Mouse (Mus musculus): ENCODE data around the gene Rbm41. TPM values are rescaled to one million over a fixed set of nuclear protein-coding genes. Genes with fewer than 3 reads are reported as not detected.

Gene Rbm41
- polyA plus RNA-seq (2016; fragmentation: Nextera tagmentation; extraction: Ambion mirVana), result 8.0 and 10.4 TPM in 2 replicates

DNA sequence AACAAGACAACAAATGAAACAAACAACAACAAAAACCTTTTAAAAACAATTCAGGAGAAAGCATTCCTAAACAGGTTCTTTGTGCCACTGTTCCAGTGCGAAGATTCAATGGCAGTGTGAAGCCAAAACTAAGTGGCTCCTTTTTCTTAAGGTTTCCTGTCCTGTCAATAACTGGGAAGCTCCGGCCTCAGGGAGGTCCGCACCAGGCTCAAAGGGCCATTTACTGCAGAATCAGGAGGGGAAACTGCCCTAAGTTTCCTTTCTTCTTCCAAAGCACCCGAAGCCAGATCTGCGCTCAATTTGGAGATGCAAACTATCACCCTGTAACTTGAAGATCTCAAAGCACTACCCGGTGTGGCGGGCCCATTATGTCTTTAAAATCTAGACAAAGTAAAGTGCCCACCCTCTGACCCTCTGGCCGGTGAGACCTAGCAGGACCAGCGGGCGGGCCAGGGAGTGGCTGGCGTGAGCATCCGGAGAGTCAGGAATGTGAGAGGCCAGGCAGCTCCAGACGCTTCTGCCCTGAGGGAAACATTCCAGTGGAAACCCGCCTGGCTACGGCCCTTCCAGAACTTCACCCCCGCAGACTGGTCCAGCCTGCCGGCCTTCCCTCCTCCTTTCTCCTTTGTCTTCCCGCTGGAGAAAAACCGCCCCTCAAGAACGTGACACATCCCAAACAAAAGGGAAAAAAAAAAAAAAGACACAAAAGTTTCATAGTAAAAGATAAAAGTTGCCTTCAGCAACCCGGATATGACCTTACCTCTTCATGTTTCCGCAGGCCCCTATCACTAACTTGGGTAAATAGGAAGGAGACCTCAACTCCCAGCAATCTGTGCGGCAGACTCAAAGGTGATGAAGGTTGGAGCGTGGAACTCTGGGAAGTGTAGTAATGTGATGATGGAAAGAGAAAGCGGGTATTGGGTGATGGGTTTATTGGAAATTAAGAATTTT, at the start of gene Rbm41:
TSS of gene Rbm41 (minus strand) at position 856 of the 951 bp plus-strand sequence.
- Histone ChIP-seq H3K4me2 (replicated peaks) (peak within 1 kb of the TSS; percentile 44), H3K4me1 (no peaks in the 10 kb centered on the region), H3K36me3 (peaks cover 4% of the 10 kb centered on the region; the same call in 1 of the 2 replicates), H3K9ac (peak within 1 kb of the TSS; percentile 57; the same call in 1 of the 2 replicates), H3K9me3 (replicated peaks) (no peaks in the 10 kb centered on the region), H3K4me3 (peak within 1 kb of the TSS; percentile 49), H3K27ac (0 out of 2 replicates have a peak within 1 kb of the TSS, but pooled peaks have one; percentile 4), H3K27me3 (no peaks in the 10 kb centered on the region)
- ATAC-seq (ENCODE audit: low FRiP score), result peak; percentile 92
- WGBS, result 17% methylated on average over 24 of the region's 25 CpGs

DNA sequence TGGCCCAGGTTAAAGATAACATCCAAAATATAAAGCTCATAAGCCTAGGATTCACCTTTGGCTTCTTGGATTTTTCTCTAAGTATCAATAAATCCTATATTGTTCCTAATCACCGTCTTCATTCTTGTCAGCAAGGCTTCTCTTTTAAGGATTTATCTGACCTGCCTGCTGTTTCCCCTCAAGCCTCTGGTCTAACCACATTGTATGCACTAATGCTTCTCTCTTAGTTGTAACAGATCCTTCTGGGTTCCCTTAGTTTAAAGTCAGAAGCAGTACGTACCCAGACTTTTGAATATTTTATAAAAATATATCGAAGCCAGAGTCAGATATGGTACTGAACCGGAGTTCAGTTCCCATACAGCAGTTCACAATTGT, 283 bp upstream of the Rbm41 start:
- no peaks in the 10 kb centered on the region for H3K36me3 ChIP-seq
- H3K4me3 ChIP-seq, result no peak overlapping the region
- no peaks in the 10 kb centered on the region for H3K4me1 ChIP-seq
- no peak overlapping the region for H3K9ac ChIP-seq
- H3K4me2 ChIP-seq (replicated peaks), result no peak overlapping the region
- H3K27me3 ChIP-seq, result no peaks in the 10 kb centered on the region
- WGBS, result 88% methylated on average over 4 of the region's 4 CpGs
- peak; percentile 54 for ATAC-seq (ENCODE audit: low FRiP score)
- H3K9me3 ChIP-seq (replicated peaks), result no peaks in the 10 kb centered on the region
- H3K27ac ChIP-seq, result no peak overlapping the region

- H3K27ac ChIP-seq, result no peak overlapping the region
- ATAC-seq (ENCODE audit: low FRiP score), result no peak
- no peak overlapping the region for H3K9ac ChIP-seq
- no peaks in the 10 kb centered on the region for H3K9me3 ChIP-seq (replicated peaks)
- no peaks in the 10 kb centered on the region for H3K27me3 ChIP-seq
- H3K4me2 ChIP-seq (replicated peaks), result no peak overlapping the region
- WGBS, result 82% methylated on average over 5 of the region's 5 CpGs
- no peaks in the 10 kb centered on the region for H3K4me1 ChIP-seq
- H3K4me3 ChIP-seq, result no peak overlapping the region
- no peaks in the 10 kb centered on the region for H3K36me3 ChIP-seq
Measured at GRCm38 (mm10) chrX:139982115-139982514, 16.3 kb downstream of the Rbm41 start.

DNA sequence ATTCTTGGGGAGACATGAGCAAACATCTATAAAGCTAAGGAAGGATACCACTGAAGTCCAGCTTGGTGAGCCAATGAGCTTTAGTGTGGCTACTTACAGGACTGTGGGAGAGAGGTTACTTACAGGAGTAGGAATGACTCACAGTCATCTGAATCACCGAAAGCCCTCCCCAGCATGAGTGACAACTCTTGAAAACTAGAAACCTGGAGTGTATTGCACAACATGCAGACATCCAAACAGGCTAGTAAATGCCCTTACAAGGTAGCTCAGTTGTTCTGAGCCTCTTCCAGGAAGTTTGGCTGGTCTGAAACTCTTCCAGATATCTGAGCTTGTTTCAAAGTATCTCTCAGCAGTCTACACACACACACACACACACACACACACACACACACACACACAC, 64.9 kb downstream of the Rbm41 start:
- Histone ChIP-seq H3K4me3 (no peak overlapping the region), H3K9ac (no peak overlapping the region), H3K36me3 (no peaks in the 10 kb centered on the region), H3K4me2 (replicated peaks) (no peak overlapping the region), H3K27ac (no peak overlapping the region), H3K4me1 (no peaks in the 10 kb centered on the region), H3K9me3 (replicated peaks) (no peaks in the 10 kb centered on the region), H3K27me3 (no peaks in the 10 kb centered on the region; the same call in 1 of the 2 replicates)
- no peak for ATAC-seq (ENCODE audit: low FRiP score)
- WGBS, result 86% methylated on average over 1 of the region's 1 CpGs

- Histone ChIP-seq H3K4me2 (replicated peaks) (no peak overlapping the region), H3K36me3 (no peaks in the 10 kb centered on the region), H3K9me3 (replicated peaks) (no peaks in the 10 kb centered on the region), H3K27ac (no peak overlapping the region), H3K9ac (no peak overlapping the region), H3K4me3 (no peak overlapping the region), H3K27me3 (no peaks in the 10 kb centered on the region; the same call in 1 of the 2 replicates), H3K4me1 (no peaks in the 10 kb centered on the region)
- WGBS, result 75% methylated on average over 3 of the region's 3 CpGs
- ATAC-seq (ENCODE audit: low FRiP score), result no peak
Measured at GRCm38 (mm10) chrX:139932472-139932871, 65.9 kb downstream of the Rbm41 start.

- Histone ChIP-seq H3K27ac (no peak overlapping the region), H3K27me3 (no peaks in the 10 kb centered on the region), H3K9me3 (replicated peaks) (no peaks in the 10 kb centered on the region), H3K36me3 (no peaks in the 10 kb centered on the region), H3K4me1 (no peaks in the 10 kb centered on the region), H3K4me2 (replicated peaks) (no peak overlapping the region), H3K9ac (no peak overlapping the region), H3K4me3 (no peak overlapping the region)
- 91% methylated on average over 4 of the region's 4 CpGs for WGBS
- ATAC-seq (ENCODE audit: low FRiP score), result no peak
Measured at GRCm38 (mm10) chrX:139920572-139920971, 77.8 kb downstream of the Rbm41 start.

DNA sequence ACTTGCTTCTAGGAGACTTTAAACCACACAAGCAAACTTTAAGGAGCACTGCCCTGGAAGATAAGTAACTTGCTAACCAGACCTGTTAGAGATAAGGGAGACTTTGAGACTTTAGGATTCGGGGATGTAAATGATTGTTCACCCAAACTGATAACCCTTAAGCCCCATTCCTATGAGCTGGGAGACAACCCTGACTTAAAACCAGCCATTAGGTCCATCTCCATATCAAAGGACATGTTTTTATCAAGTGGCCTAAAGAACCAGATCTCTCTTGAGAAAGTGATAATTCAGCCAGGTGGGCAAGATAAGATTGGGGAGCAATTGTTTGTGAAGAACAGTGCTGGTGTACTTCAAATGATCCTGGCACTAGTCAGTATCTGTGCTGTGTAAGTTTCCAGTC, 107.0 kb downstream of the Rbm41 start:
- H3K4me3 ChIP-seq, result no peak overlapping the region
- H3K27ac ChIP-seq, result no peak overlapping the region
- H3K9ac ChIP-seq, result no peak overlapping the region
- H3K4me2 ChIP-seq (replicated peaks), result no peak overlapping the region
- no peaks in the 10 kb centered on the region for H3K36me3 ChIP-seq
- WGBS, result 76% methylated on average over 1 of the region's 1 CpGs
- H3K27me3 ChIP-seq, result no peaks in the 10 kb centered on the region
- ATAC-seq (ENCODE audit: low FRiP score), result no peak
- no peaks in the 10 kb centered on the region for H3K4me1 ChIP-seq
- no peaks in the 10 kb centered on the region for H3K9me3 ChIP-seq (replicated peaks)

DNA sequence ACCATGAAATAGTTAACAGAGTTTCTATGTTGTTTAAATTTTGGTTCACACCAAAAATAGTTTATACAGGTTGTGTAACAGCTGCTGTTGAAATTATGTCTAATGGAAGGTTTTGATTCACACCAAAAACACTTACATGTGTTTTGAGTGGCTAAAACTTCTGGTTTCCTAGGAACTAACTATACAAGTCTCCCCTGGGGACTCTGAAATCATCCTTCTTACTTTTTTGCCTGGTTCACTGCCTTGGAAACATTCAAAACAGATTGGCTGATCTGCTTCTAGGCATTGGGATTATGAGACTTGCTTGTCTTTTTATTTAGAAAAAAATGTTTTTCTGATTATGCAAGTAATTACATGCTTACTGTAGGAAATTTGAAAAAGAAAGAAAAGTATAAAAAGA, 115.2 kb downstream of the Rbm41 start:
- no peaks in the 10 kb centered on the region for H3K9me3 ChIP-seq (replicated peaks)
- no peak overlapping the region for H3K4me3 ChIP-seq
- ATAC-seq (ENCODE audit: low FRiP score), result no peak
- no peaks in the 10 kb centered on the region for H3K36me3 ChIP-seq
- H3K4me1 ChIP-seq, result no peaks in the 10 kb centered on the region
- peaks cover 7% of the 10 kb centered on the region for H3K27me3 ChIP-seq
- H3K27ac ChIP-seq, result no peak overlapping the region
- no peak overlapping the region for H3K4me2 ChIP-seq (replicated peaks)
- no peak overlapping the region for H3K9ac ChIP-seq

GRCm38 (mm10) chrX:139877936-139878335, 120.5 kb downstream of the Rbm41 start:
- Histone ChIP-seq H3K9ac (no peak overlapping the region), H3K4me2 (replicated peaks) (no peak overlapping the region), H3K4me3 (no peak overlapping the region), H3K27me3 (peaks cover 18% of the 10 kb centered on the region), H3K36me3 (no peaks in the 10 kb centered on the region), H3K4me1 (0 out of 2 replicates have a peak, but pooled peaks cover 2% of the 10 kb centered on the region), H3K27ac (no peak overlapping the region), H3K9me3 (replicated peaks) (no peaks in the 10 kb centered on the region)
- ATAC-seq (ENCODE audit: low FRiP score), result no peak
- 38% methylated on average over 3 of the region's 3 CpGs for WGBS

- Histone ChIP-seq H3K27ac (no peak overlapping the region), H3K9me3 (replicated peaks) (no peaks in the 10 kb centered on the region), H3K4me1 (0 out of 2 replicates have a peak, but pooled peaks cover 2% of the 10 kb centered on the region), H3K9ac (no peak overlapping the region), H3K36me3 (no peaks in the 10 kb centered on the region), H3K27me3 (peaks cover 23% of the 10 kb centered on the region), H3K4me3 (no peak overlapping the region), H3K4me2 (replicated peaks) (no peak overlapping the region)
- 82% methylated on average over 7 of the region's 7 CpGs for WGBS
- ATAC-seq (ENCODE audit: low FRiP score), result no peak
Measured at GRCm38 (mm10) chrX:139877105-139877504, 121.3 kb downstream of the Rbm41 start.

- Histone ChIP-seq H3K9me3 (replicated peaks) (no peaks in the 10 kb centered on the region), H3K4me2 (replicated peaks) (peak within 1 kb of the TSS; percentile 65), H3K27ac (peak within 1 kb of the TSS; percentile 35; the same call in 1 of the 2 replicates), H3K9ac (peak within 1 kb of the TSS; percentile 62), H3K4me1 (no peaks in the 10 kb centered on the region), H3K36me3 (no peaks in the 10 kb centered on the region), H3K27me3 (peaks cover 19% of the 10 kb centered on the region), H3K4me3 (peak within 1 kb of the TSS; percentile 60)
- peak; percentile 94 for ATAC-seq (ENCODE audit: low FRiP score)
- WGBS, result 20% methylated on average over 56 of the region's 87 CpGs
Measured at GRCm38 (mm10) chrX:139870938-139871791, 127.2 kb downstream of the Rbm41 start, which contains the start of gene Morc4. TSS of gene Morc4 (minus strand) at chrX:139871677.

- peaks cover 17% of the 10 kb centered on the region for H3K27me3 ChIP-seq
- 20% methylated on average over 15 of the region's 15 CpGs for WGBS
- H3K4me1 ChIP-seq, result no peaks in the 10 kb centered on the region
- no peak overlapping the region for H3K27ac ChIP-seq
- no peaks in the 10 kb centered on the region for H3K9me3 ChIP-seq (replicated peaks)
- peak overlapping the region; percentile 65 for H3K4me2 ChIP-seq (replicated peaks)
- H3K4me3 ChIP-seq, result peak overlapping the region; percentile 60
- peak; percentile 14 for ATAC-seq (ENCODE audit: low FRiP score)
- no peaks in the 10 kb centered on the region for H3K36me3 ChIP-seq
- no peak overlapping the region for H3K9ac ChIP-seq
Measured at GRCm38 (mm10) chrX:139870300-139870711, 128.1 kb downstream of the Rbm41 start.

Data from hindbrain, embryonic 12.5 days (tissue).